Mouse (Mus musculus) gastrocnemius, postnatal 25 days (tissue): Measurements from ENCODE around the gene Cdc25b. TPM values are rescaled to one million over a fixed set of nuclear protein-coding genes. Genes with fewer than 3 reads are reported as not detected.

Experiments used
- DNase-seq: peaks from one replicate; pipeline ENCODE4 v3.0.0; 2022
- long read RNA-seq, 2 experiments: library from polyadenylated mRNA; stranded (forward); transcript quantifications; one replicate each; pipeline ENCODE4 v2.0.0; 2021
- total RNA-seq, 2 experiments: library from RNA; stranded (reverse); gene quantifications; 1 replicate in 1 of 2; 2 replicates in 1 of 2; pipeline ENCODE4 v1.2.3; 2021

Cdc25b gene
- total RNA-seq: 1 to 10 TPM; 1.5 to 4.8 TPM
- long read RNA-seq, experiment 1, partial matches to known transcripts: 0 of 1 reads
- long read RNA-seq, experiment 1, other reads (novel, unspliced or antisense): 0 of 1 reads
- long read RNA-seq, experiment 2, partial matches to known transcripts: 0 of 1 reads
- long read RNA-seq, experiment 2, other reads (novel, unspliced or antisense): 0 of 1 reads

DNA sequence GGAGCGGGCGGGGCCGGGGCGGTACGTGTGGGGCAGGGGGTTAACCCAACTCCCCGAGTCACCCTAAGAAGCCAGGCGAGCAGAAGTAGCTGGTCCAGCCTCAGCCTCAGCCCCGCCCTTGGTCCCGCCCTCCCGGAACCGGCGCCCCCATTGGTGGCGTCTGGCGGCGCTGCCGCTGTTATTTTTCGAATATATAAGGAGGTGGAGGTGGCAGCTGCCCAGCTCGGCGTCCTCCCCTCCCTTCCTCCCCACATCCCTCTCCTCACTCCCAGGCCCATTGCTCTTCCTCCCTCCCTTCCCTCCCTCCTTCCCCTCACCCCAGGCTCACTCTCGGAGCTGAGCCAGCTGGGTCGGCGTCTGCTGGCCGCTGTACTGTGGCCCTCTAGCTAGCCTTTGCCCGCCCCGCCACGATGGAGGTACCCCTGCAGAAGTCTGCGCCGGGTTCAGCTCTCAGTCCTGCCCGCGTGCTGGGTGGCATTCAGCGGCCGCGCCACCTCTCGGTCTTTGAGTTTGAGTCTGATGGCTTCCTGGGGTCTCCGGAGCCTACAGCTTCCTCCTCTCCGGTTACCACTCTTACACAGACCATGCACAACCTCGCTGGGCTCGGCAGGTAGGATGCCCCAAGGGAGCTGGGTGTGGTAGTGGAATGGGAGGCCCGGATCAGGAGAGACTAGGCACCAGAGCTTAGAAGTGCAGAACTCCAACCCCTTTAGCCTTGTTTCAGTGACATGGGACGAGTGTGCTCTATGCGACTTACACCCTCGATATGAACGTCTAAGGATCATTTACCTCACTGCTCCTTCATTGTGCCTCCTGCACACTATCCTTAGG, at the start of gene Cdc25b, which contains the start of gene Spef1:
Gene Cdc25b, plus strand, starts transcription at position 179 of the 831 bp plus-strand sequence.
Gene Spef1, minus strand, starts transcription at position 512 of the 831 bp plus-strand sequence.
- peak; percentile 85 for DNase-seq

DNA sequence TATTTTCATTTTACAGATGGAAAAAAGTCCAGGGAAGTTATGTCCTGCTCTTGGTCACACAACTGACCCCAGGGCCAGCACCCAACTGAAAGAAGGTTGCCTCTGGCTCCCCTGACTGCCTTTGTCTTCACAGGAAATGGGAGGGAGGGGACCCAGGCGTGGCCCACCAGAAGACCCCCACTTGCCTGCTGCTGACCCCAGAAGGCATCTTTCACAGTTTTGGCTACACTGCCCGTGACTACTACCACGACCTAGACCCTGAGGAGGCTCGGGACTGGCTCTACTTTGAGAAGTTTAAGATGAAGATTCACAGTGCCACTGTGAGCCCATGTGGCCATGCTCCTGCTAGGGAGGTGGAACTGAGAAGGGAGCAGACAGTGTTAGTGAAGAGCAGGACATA, 48.5 kb upstream of the Cdc25b start:
- peak; percentile 4 for DNase-seq

DNA sequence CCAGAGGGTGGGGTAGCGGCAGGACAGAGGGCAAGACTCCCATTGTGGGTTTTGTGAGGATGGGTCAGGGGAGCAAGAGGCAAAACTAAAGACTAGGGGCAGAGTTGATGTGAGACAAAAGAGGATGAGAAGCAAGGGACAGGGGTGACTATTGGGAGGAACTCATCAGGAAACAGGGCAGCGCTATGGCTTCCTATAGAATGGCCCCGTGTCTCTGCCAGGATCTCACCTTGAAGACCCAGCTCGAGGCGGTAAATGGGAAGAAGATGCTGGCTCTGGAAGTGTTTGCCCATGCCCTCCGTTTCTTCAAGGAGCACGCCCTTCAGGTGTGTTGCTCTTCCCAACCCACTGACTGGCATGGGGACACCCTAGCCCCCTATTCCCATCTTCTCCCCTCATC, 48.0 kb upstream of the Cdc25b start:
- DNase-seq: peak; percentile 3

DNA sequence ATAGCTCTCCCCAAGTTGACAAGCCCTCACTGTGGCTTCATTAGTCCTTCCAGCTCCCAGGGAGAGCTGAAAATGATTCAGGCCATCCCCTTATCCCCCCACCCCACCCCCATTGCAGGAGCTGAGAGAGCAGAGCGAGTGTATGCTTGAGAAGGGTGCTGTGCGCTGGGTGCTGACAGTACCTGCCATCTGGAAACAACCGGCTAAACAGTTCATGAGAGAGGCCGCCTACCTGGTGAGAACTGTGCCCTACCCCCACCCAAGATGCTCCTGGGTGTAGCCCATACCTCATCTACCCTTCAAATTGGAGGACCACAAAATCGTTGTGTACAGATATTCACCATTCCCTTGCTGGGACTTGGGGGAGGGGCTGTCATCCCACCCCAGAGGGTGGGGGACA, 47.5 kb upstream of the Cdc25b start:
- peak; percentile 3 for DNase-seq

DNA sequence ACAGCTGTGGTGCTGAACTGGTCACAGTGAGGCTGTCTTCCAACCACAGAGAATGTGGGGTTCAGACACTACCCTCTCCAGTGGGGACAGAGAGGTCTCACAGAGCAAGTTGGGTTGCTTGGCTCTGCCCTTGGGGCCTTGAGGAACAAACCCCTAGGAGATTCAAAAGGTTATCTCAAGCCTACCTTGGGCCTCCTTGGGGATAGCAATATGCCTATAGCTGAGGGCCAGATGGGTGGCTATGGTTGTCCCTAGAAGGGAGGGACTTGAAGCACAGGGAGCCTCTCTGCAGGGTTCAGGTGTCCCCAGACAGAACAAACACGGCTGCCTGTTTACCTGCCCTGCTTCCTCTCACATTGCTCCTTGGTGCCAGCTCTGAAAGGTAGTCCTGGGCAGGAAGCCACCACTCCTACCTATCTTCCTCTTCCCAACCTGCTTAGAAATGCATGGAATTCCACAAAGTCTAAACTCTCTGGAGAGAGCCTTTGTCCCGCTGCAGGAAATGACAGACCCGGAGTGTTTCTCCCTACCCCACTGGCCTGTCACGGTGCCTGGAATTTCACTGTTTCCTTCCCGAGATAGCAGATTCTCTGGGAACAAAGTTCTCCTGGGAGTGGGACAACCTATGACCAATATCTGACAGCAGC, 46.7 kb upstream of the Cdc25b start:
- DNase-seq: no peak

DNA sequence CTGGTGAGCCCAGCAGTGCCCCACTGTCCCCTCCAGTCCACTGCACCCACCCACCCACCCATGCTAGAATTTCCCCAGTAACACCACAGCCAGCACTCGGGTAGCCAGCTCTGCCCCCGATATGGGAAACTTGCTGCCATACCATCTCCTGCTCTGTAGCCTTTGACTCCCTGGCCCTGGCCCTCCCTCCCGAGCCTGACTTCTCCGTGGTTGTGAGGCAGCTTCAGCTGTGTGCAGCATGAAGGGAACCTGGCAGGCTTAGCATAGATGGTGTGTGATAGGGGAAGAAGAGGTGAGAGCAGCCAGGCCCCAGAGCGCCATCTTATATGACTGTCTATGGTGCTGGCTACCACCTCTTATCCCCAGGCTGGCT, 46.2 kb upstream of the Cdc25b start:
- DNase-seq: no peak

DNA sequence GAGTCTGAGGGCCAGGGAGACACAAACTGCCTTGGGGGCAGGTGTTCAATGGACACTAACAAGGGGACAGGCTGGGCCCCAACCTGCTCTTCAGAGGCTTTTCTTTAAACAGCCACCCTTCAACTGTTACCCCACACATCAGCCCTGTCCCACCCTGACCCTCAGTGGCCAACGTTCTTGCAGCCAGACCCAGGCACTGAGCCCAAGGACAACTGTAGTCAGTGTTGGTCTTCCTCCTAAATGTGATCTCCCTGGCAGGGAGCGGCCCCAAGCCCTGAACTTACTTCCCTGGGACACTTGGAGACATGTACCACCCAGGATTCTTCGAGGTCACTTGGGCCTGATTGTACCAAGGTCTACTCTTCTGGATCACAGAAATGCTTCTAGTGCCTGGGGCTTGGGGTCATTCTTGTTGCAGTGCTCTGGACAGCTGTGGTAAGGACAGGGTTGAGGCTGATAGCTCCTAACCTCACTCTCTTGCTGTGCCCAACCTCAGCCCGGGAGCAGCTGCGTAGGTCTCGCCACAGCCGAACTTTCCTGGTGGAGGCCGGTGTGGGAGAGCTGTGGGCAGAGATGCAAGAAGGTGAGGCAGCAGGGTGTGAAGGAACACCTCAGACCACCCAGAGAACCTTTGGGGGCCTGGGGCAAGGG, 45.3 kb upstream of the Cdc25b start:
- DNase-seq: no peak

DNA sequence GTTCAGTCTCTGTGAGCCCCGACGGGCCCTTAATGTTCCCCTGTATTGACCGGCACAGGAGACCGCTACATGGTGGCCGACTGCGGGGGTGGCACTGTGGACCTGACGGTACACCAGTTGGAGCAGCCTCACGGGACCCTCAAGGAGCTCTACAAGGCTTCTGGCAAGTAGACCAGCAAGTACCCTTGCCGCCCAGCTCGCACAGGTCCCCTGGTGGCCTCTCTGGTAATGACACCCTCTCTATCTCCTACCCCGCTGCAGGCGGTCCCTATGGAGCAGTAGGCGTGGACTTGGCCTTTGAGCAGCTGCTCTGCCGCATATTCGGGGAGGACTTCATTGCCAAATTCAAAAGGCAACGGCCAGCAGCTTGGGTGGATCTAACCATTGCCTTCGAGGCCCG, 44.2 kb upstream of the Cdc25b start:
- DNase-seq: peak; percentile 75

DNA sequence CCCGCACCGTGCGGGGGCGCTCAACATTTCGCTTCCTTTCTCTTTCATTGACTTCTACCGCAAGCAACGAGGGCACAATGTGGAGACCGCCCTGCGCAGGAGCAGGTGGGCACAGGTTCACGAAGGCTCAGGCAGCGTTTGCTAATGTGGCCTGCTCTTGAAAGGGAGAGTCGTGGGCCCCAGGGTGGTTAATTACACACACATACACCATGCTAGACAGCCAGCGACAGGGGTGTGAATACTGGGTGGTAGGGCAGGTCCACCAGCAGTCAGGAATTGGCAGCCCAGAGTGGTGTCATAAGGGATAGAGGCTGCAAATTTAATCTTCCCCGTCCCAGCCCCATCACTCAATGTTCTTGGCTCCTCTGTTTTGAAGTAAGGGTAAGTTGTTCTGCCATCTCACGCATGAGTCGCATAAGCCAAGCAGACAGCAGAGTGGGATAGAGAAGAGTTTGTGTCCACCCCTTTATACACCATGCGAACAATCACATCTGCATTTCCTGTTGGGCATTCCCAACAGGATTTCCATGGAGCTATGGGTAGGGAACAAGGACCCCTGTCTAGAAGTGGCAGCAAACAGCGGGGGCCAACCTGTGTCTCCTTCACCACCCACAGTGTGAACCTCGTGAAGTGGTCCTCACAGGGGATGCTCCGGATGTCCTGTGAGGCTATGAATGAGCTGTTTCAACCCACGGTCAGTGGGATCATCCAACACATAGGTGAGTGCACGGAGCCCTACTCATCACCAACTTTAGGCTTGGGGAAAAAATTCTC, 43.6 kb upstream of the Cdc25b start:
- no peak for DNase-seq

DNA sequence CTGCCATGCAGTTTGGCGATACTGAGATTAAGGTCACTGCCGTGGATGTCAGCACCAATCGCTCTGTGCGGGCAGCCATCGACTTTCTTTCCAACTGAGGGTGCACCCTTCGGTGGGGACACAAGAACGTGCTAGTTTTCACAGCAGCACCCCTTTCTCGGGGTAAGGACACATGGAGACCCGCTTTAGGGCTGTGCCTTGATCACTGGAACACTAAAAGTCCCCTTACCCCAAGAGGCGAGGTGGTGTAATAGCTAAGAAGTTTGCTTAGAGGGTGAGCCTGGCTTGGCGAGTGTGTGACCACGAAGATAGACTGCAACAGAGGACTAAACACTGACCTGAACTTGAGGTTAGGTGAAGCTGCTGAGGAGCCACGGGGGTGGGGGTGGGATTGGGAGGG, 41.6 kb upstream of the Cdc25b start:
- DNase-seq: no peak

DNA sequence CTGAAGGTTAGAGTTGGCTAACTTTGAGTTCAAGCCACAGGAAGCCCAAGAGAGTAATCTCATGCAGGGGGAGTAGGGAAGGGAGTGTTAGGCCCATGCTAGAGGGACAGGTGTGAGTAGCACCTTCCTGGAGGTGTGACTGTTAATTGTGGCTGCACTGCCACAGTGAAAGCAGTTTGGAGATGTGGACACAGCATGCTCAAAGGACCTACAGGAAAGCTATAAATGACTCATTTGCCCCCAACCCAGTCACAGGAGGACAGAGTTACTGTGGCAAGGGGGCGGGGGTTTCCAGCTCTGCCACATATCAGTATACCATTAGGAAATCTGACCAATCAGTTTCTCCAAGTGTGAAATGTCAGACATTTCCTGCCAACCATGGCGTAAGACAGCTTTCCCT, 41.2 kb upstream of the Cdc25b start:
- DNase-seq: no peak

DNA sequence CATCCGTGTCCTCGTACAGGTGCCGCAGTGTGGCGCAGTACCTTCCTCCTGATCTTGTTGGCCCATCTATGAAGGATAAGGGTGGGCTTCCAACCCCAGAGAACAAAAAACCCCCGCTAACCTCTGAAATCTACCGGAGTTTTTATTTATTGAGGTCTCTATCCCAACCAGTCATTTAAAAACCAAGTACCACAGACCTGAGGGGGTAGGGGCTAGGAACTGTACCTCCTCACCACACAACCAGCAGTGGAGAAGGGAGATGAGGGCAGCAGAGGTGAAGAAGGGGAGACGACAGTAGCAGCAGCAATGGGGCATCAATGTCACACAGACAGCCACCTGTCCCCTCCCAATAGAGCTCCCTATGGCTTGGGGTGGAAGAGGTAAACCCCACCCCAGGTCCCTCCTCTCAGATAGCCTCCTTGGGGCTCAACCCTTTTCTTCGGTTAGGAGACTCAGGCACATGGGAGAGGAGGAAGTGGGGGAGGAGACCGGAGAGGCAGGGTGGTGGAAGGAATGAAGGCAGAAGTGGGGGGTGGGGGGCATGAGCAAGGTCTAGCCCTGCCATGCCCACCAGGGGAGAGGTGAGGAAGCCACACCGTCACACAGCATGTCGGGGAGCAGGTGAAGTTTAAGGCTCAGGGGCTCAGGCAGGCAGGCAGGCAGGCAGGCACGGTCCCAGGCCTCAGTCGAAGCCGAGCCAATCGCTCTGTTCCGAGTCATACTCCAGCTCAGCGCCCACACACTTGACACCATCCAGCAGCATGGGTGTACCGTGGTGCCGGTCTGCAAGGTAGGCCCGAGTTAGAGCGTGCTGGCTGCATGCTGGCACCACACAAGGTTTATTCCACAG, 40.3 kb upstream of the Cdc25b start:
- DNase-seq: no peak

DNA sequence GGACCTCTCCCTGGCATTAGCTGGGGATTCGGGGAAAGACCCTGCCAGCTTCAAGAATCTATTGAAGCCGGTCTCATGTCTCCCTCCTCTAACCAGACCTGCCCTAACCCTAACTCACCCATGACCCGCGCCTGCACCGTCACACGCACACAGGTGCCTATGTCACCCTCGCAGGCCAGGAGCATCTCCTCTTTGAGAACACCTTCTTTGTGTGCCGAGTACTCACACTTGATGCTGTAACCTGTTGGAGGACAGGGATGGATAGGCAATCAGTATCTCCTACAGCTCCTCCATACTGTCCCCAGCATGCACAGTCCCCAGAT, 39.7 kb upstream of the Cdc25b start:
- DNase-seq: no peak

DNA sequence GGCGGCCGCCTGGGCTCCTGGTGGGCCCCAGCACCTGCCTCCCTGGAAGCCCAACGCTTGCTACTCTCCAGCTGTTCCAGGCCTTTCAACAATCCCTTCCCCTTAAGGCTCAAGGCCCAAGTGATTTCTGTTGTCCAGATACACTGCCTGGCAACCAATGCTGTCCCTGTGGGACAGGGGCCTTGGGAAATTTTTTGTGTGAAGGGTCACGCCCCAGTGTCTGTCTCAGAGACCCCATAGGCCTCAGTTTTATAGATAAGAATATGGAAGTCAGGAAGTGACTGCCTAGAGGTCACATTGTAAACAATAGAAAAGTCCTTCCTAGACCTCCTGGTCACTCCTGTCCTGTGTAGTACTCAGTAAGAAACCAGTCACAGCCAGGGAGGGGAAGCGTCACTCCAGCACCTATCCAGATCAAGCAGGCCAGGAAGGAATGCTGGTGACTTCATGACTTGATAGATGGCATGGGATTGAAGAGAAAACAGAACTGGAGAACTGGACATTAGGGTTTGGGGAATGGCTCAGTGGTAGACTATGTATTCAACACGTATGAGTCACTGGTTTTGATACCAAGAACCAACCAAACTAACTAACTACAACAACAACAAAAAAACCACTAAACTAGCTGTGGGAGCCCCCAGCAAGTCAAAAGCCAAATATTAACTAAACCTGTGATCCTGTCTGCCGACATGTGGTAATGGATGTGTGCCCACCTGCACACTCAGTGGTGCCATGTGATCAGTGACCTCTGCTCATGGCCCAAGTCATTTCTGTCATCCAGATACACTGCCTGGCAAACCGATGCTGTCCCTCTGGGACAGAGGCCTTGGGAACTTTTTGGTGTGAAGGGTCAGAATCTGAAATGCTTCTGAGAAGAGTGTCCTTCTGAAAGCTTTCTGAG, 38.1 kb upstream of the Cdc25b start:
- no peak for DNase-seq

DNA sequence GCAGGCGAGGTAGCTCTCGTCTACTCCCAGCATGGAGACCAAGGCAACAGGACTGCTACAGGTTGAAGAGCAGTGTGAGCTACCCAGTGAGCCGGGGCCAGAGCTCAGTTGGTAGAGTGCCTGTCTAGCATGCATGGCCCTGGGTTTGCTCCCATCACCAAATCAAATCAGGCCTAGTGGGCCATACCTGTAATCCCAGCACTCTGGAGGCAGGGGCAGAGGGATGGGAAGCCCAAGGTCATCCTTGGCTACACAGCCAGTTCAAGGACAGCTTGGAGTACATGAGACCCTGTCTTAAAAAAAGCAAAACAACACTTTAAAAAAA, 37.5 kb upstream of the Cdc25b start:
- no peak for DNase-seq

DNA sequence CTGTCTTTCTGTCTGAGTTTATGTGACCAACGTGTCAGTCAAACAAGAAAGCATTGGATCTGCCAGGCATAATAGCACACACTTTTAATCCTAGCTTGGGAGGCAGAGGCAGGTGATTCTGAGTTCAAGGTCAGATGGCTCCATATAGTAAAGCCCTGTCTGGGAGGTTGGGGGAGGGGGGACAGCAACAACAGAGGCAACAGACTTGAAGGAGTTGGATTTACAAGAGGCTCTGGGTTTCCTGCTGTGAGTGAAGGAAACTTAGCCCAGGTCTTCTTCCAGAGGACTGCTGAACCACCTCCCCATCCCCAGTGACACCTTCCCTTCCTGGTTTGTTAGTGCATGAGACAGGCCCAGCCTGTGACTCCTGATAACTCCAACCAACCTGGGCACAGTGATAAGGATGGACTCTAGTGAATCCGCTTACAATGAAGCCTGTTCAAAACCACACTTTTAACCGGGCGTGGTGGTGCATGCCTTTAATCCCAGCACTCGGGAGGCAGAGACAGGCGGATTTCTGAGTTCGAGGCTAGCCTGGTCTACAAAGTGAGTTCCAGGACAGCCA, 34.5 kb upstream of the Cdc25b start:
- no peak for DNase-seq

DNA sequence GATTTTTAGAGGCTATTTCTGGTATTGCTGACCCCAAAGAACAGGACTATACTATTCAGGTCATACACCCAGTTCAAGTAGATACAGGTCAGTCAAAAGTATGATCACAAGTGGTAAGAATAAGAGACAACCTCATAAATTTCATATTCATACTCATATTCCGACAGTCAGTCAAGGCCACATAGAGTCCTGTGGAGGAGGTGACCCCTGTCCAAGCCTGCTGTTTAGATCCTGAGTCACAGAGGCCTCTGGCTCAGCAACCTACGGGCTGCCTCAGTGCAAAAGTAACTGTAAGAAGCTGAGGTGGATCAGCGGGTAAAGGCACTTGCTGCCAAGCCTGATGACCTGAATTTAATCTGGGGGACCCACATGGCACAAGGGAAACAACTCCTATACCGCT, 32.7 kb upstream of the Cdc25b start:
- DNase-seq: no peak

DNA sequence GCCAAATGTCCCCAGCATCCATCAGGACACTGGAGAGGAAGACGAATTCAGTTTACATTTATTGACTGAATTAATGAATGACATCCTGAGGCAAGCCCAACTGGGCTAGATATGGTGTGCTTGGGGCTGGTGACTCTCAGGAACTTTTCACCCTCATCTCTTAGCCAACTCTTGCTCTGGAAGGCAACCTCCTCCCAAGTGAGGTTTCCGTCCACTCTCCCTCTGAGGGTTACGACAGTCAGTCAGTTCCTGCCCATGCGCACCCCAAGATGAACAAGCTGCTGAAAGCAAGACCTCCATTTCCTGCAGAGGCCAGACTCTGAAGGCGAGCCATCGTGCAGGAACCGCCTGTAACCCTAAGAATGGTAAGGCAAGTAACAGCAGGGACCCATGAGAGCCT, 29.8 kb upstream of the Cdc25b start:
- DNase-seq: no peak

DNA sequence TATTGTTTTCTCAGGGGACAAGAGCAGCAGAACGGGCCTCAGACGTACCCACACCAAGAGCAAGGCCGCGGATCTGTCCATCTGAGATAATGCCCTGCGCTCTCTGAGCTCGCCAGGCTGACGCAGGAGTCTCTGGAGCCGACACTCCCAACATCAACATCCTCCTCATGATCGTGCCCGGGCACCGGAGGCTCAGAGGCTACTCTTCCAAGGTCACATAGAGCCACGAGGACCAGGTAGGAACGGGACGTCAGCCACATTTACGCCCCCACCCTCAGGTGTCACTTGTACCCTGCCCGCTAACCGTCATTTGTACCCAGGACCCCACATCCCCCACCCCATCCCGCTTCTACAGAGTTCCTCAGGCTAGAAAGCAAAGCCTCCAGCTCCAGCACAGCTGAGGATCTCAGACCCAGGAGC, 27.2 kb upstream of the Cdc25b start:
- no peak for DNase-seq
